ENCODE assay signal across 9 mouse cellular contexts in genomic region chr3:159841458-159841857, GRCm38 (mm10). TPM values are rescaled to one million over a fixed set of nuclear protein-coding genes. Genes with fewer than 3 reads are reported as not detected.
DNase-seq lines count a peak whose midpoint lies in the region; ATAC-seq and TF ChIP-seq lines count a peak whose summit lies in the region.
"Had no signal": no experiment of that assay in that cellular context is flagged by ENCODE, and none has a peak within 500 bp of the region (broad histone marks: within the 10 kb centered on the region; RNA-seq: fewer than 3 reads in every experiment).

No protein-coding gene starts in this region.

- peak overlapping the region; percentile 89 for H3K9ac ChIP-seq in heart, postnatal 0 days (replicated peaks; ENCODE audit: low read depth, low read length)
- peak overlapping the region; percentile 67 for H3K9ac ChIP-seq in limb, embryonic 14.5 days (ENCODE audit: low read depth, low read length, severe bottlenecking)
- H3K9ac ChIP-seq in neural tube, embryonic 13.5 days = peak overlapping the region; percentile 75

- peak overlapping the region; percentile 87 for H3K4me3 ChIP-seq in heart, postnatal 0 days (ENCODE audit: low read depth, low read length)
- H3K4me3 ChIP-seq in limb, embryonic 14.5 days (replicated peaks; ENCODE audit: low read length) = peak overlapping the region; percentile 67
- H3K4me3 ChIP-seq in neural tube, embryonic 13.5 days = peak overlapping the region; percentile 64

- H3K36me3 ChIP-seq in heart, postnatal 0 days (replicated peaks; ENCODE audit: control insufficient read depth, insufficient read depth, low read length) = no peaks in the 10 kb centered on the region
- H3K36me3 ChIP-seq in limb, embryonic 14.5 days (ENCODE audit: control insufficient read depth, insufficient read depth, low read length) = no peaks in the 10 kb centered on the region
- H3K36me3 ChIP-seq in neural tube, embryonic 13.5 days = no peaks in the 10 kb centered on the region
- H3K36me3 ChIP-seq: G1E had no signal

- DNase-seq in heart, adult 9 months (ENCODE audit: low spot score in 2 of 2) = peak; percentile 6 to 12
- no peak for DNase-seq in heart, postnatal 25 days (ENCODE audit: low spot score)
- peak; percentile 17 for DNase-seq in embryo, embryonic 10 days (ENCODE audit: low spot score)
- no peak for DNase-seq in heart, postnatal 0 days (ENCODE audit: low spot score)
- DNase-seq in limb, embryonic 14.5 days (ENCODE audit: low spot score) = peak; percentile 11
- no peak for DNase-seq in testis, postnatal 14 days (ENCODE audit: low spot score)

- no peak for TF ChIP-seq POLR2A in limb, embryonic 14.5 days (IDR thresholded peaks at IDR 0.05; ENCODE audit: borderline replicate concordance, extremely low read depth, insufficient read depth, insufficient read length)

- H3K27me3 ChIP-seq in heart, postnatal 0 days (ENCODE audit: control insufficient read depth, insufficient read depth, low read length) = no peaks in the 10 kb centered on the region
- no peaks in the 10 kb centered on the region for H3K27me3 ChIP-seq in limb, embryonic 14.5 days (ENCODE audit: control insufficient read depth, insufficient read depth, low read length)
- 0 out of 2 replicates have a peak, but pooled peaks cover 5% of the 10 kb centered on the region for H3K27me3 ChIP-seq in neural tube, embryonic 13.5 days

- 12% methylated on average over 3 of the region's 3 CpGs for WGBS in heart, postnatal 0 days
- 4% methylated on average over 3 of the region's 3 CpGs for WGBS in limb, embryonic 14.5 days
- 2% methylated on average over 3 of the region's 3 CpGs for WGBS in neural tube, embryonic 13.5 days

- peak overlapping the region; percentile 96 for H3K27ac ChIP-seq in heart, postnatal 0 days (ENCODE audit: low read depth)
- H3K27ac ChIP-seq in limb, embryonic 14.5 days (replicated peaks; ENCODE audit: low read depth, low read length) = peak overlapping the region; percentile 94
- 0 out of 2 replicates have a peak overlapping the region, but pooled peaks have one; percentile 10 for H3K27ac ChIP-seq in neural tube, embryonic 13.5 days (replicated peaks)

- TF ChIP-seq EP300 in heart, postnatal 0 days (IDR thresholded peaks at IDR 0.05; ENCODE audit: low read depth) = no peak

- intact Hi-C loops in heart, postnatal 25 days (cut with DNase I) = loop anchor here (2.0 kb wide), 1 partner anchor 45 kb away; no protein-coding TSS in a partner anchor

- H3K9me3 ChIP-seq in heart, postnatal 0 days (replicated peaks; ENCODE audit: control insufficient read depth, low read length) = no peaks in the 10 kb centered on the region
- no peaks in the 10 kb centered on the region for H3K9me3 ChIP-seq in limb, embryonic 14.5 days (ENCODE audit: control insufficient read depth, low read length)
- H3K9me3 ChIP-seq in neural tube, embryonic 13.5 days = no peaks in the 10 kb centered on the region
- H3K9me3 ChIP-seq: G1E had no signal

- ATAC-seq in heart, postnatal 0 days (ENCODE audit: insufficient read depth, low read depth) = no peak
- no peak for ATAC-seq in limb, embryonic 14.5 days (ENCODE audit: low FRiP score, low read depth)
- no peak for ATAC-seq in neural tube, embryonic 13.5 days (ENCODE audit: low read depth)
- no peak for ATAC-seq in erythroid progenitor cell, adult 5-6 weeks (replicated peaks; ENCODE audit: low FRiP score, poor library complexity, severe bottlenecking)

- H3K4me1 ChIP-seq in heart, postnatal 0 days (ENCODE audit: control insufficient read depth, insufficient read depth) = peaks cover 15% of the 10 kb centered on the region
- peaks cover 8% of the 10 kb centered on the region; the same call in 1 of the 2 replicates for H3K4me1 ChIP-seq in limb, embryonic 14.5 days (ENCODE audit: control insufficient read depth, insufficient read depth, low read length)
- peaks cover 20% of the 10 kb centered on the region for H3K4me1 ChIP-seq in neural tube, embryonic 13.5 days (replicated peaks)

- H3K4me2 ChIP-seq in heart, postnatal 0 days (ENCODE audit: low read depth, low read length) = peak overlapping the region; percentile 87
- peak overlapping the region; percentile 74 for H3K4me2 ChIP-seq in limb, embryonic 14.5 days (replicated peaks; ENCODE audit: low read depth, low read length, severe bottlenecking)
- H3K4me2 ChIP-seq in neural tube, embryonic 13.5 days = peak overlapping the region; percentile 93

- no peak for TF ChIP-seq CTCF in heart, postnatal 0 days (IDR thresholded peaks at IDR 0.05; ENCODE audit: low read depth)

RNA-seq across cellular contexts. Expression of gene Wls, which starts 2.0 kb away (rescaled TPM):
- 10 to 100 TPM; 49.4 to 50.4 TPM for total RNA-seq in heart, postnatal 25 days (2021)
- 95.1 and 105 TPM in 2 replicates for total RNA-seq in heart, postnatal 0 days (2014; rRNA removed; ENCODE audit: low replicate concordance)
- polyA plus RNA-seq in heart, postnatal 0 days (2015; fragmentation: Nextera tagmentation; extraction: Ambion mirVana) = 99.4 and 106 TPM in 2 replicates
- 105 and 112 TPM in 2 replicates for polyA plus RNA-seq in limb, embryonic 14.5 days (2012; rRNA removed)
- polyA plus RNA-seq in limb, embryonic 14.5 days (2014; fragmentation: Nextera tagmentation; extraction: Ambion mirVana) = 185 and 205 TPM in 2 replicates
- 80.1 and 80.5 TPM in 2 replicates for polyA plus RNA-seq in neural tube, embryonic 13.5 days (2015; fragmentation: Nextera tagmentation; extraction: Ambion mirVana)
- 5.4 and 6.5 TPM in 2 replicates for total RNA-seq in erythroid progenitor cell, adult 5-6 weeks (2015; ENCODE audit: low replicate concordance)
- 2.0 and 6.7 TPM in 2 replicates for total RNA-seq in erythroid progenitor cell, adult 5-6 weeks (2017; ENCODE audit: low replicate concordance)

Comparison
In these comparisons a context has a peak if more than half of its experiments do, and no peak if none do; other contexts are left out.
1. DNase-seq: peak in heart, adult 9 months (2 of 2), embryo, embryonic 10 days (single experiment) and limb, embryonic 14.5 days (single experiment); none in heart, postnatal 25 days (single experiment), heart, postnatal 0 days (single experiment) and testis, postnatal 14 days (single experiment).
2. H3K27ac ChIP-seq: peak in every context shown above with its lines; median percentile 96 in heart, postnatal 0 days; 94 in limb, embryonic 14.5 days; 10 in neural tube, embryonic 13.5 days.
3. RNA of gene Wls, which starts 2.0 kb away (total RNA-seq): 95.1 to 105 TPM in heart, postnatal 0 days and 49.4 to 50.4 TPM in heart, postnatal 25 days; 2.0 to 6.7 TPM in erythroid progenitor cell, adult 5-6 weeks; every median in the first group is over 4 times any median in the second.
4. Peak in every context shown above with its lines, with median percentiles within 50 percentile points of each other: H3K4me2 ChIP-seq, H3K4me3 ChIP-seq and H3K9ac ChIP-seq.